Mouse (Mus musculus) bone marrow macrophage, adult 2 months (primary cell): ENCODE measurements around the gene Phactr2.

Experiments used
- CTCF ChIP-seq: IDR thresholded peaks from 2 replicates; pipeline ENCODE4 v1.5.1; 2012; ENCODE audit warnings: low read depth, mild to moderate bottlenecking, low read length, moderate library complexity
- POLR2A ChIP-seq: IDR thresholded peaks from 2 replicates; pipeline ENCODE4 v1.6.1; 2012; ENCODE audit warnings: mild to moderate bottlenecking, low read depth, low read length, borderline replicate concordance

DNA sequence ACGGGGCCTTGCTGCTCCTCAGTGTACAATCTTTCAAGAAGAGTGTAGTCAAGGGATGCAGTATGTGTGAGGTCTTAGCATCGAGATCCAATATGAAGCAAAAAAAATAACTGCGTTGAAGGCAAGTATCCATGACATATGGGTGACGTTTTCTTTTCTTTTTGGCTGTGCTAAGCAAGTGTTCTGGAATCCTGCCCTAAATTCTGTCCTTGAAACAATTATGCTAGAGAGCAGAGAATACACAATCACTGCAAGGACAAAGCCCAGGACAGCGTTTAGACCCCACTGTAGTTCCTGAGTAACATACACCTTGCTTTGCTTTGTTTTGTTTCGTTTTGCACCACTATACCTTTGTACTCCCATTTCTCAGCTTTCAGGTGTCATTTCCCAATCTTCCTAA is 5.1 kb upstream of the Phactr2 start:
- TF ChIP-seq CTCF (no peak), POLR2A (no peak)
